In the genomic region with DNA sequence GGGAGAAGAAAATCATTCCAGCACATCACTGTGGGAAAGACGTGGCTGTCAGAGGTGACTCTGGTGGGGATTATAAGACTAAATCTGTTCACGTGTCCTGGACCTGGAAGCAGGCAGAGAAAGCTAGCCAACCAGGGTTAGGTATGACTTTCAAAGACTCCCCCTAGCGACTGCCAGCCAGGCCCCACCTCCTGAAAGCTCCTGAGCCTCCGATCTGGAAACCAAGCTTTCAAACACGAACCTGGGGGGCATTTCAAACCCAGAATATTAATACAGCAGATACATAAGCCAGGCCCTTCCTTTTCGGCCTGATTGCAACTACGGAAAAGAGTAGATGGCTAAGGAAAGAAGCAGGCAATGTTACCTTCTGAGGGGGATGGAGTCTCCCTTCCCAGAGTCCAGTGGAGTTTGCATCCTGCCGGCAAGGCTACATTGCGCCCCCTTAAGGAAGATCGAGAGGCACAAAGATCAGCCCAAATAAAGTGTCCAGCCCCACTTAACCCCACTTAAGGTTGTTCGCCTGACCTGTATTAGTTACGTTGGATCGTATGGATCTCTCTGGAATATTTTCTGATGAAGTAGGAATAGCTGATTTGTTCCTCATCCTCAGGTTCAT, we compare ENCODE assay signal across 9 mouse cellular contexts.
DNase-seq lines count a peak whose midpoint lies in the region; ATAC-seq and TF ChIP-seq lines count a peak whose summit lies in the region.
"Had no signal": no experiment of that assay in that cellular context is flagged by ENCODE, and none has a peak within 500 bp of the region (broad histone marks: within the 10 kb centered on the region; RNA-seq: fewer than 3 reads in every experiment).

No protein-coding gene starts in this region.

- H3K4me3 ChIP-seq in heart, postnatal 0 days (ENCODE audit: low read depth, low read length) = no peak overlapping the region
- H3K4me3 ChIP-seq in neural tube, embryonic 11.5 days (ENCODE audit: low read depth, low read length) = no peak overlapping the region
- no peak overlapping the region for H3K4me3 ChIP-seq in limb, embryonic 11.5 days (ENCODE audit: low read depth, low read length)

- no peak overlapping the region for H3K9ac ChIP-seq in heart, postnatal 0 days (replicated peaks; ENCODE audit: low read depth, low read length)
- H3K9ac ChIP-seq in neural tube, embryonic 11.5 days (ENCODE audit: low read length) = no peak overlapping the region
- no peak overlapping the region for H3K9ac ChIP-seq in limb, embryonic 11.5 days (ENCODE audit: low read length)

- peaks cover 88% of the 10 kb centered on the region for H3K36me3 ChIP-seq in heart, postnatal 0 days (replicated peaks; ENCODE audit: control insufficient read depth, insufficient read depth, low read length)
- no peaks in the 10 kb centered on the region for H3K36me3 ChIP-seq in neural tube, embryonic 11.5 days (ENCODE audit: control insufficient read depth, insufficient read depth, low read length)
- H3K36me3 ChIP-seq in limb, embryonic 11.5 days (ENCODE audit: control insufficient read depth, insufficient read depth, low read length) = no peaks in the 10 kb centered on the region

- TF ChIP-seq CTCF in heart, postnatal 0 days (IDR thresholded peaks at IDR 0.05; ENCODE audit: low read depth) = 0 out of 2 replicates have a peak, but pooled peaks have one; percentile 15

- H3K9me3 ChIP-seq in heart, postnatal 0 days (replicated peaks; ENCODE audit: control insufficient read depth, low read length) = no peaks in the 10 kb centered on the region
- H3K9me3 ChIP-seq in neural tube, embryonic 11.5 days (ENCODE audit: control insufficient read depth, low read length) = no peaks in the 10 kb centered on the region
- H3K9me3 ChIP-seq in limb, embryonic 11.5 days (ENCODE audit: control insufficient read depth, low read length) = no peaks in the 10 kb centered on the region

- no peaks in the 10 kb centered on the region for H3K4me1 ChIP-seq in heart, postnatal 0 days (ENCODE audit: control insufficient read depth, insufficient read depth)
- no peaks in the 10 kb centered on the region for H3K4me1 ChIP-seq in neural tube, embryonic 11.5 days (ENCODE audit: control insufficient read depth, insufficient read depth, low read length)
- 0 out of 2 replicates have a peak, but pooled peaks cover 3% of the 10 kb centered on the region for H3K4me1 ChIP-seq in limb, embryonic 11.5 days (ENCODE audit: control insufficient read depth, insufficient read depth, low read length)

- no peaks in the 10 kb centered on the region for H3K27me3 ChIP-seq in heart, postnatal 0 days (ENCODE audit: control insufficient read depth, insufficient read depth, low read length)
- no peaks in the 10 kb centered on the region for H3K27me3 ChIP-seq in neural tube, embryonic 11.5 days (ENCODE audit: control insufficient read depth, insufficient read depth, low read length)
- H3K27me3 ChIP-seq in limb, embryonic 11.5 days (ENCODE audit: control insufficient read depth, insufficient read depth, low read length) = no peaks in the 10 kb centered on the region

- H3K27ac ChIP-seq in heart, postnatal 0 days (ENCODE audit: low read depth) = no peak overlapping the region
- H3K27ac ChIP-seq in neural tube, embryonic 11.5 days (ENCODE audit: low read depth, low read length) = no peak overlapping the region
- no peak overlapping the region for H3K27ac ChIP-seq in limb, embryonic 11.5 days (replicated peaks; ENCODE audit: low read depth, low read length)

- ATAC-seq in heart, postnatal 0 days (ENCODE audit: insufficient read depth, low read depth) = no peak
- ATAC-seq in neural tube, embryonic 11.5 days (ENCODE audit: insufficient read depth, low FRiP score, low TSS enrichment) = no peak
- ATAC-seq in limb, embryonic 11.5 days (ENCODE audit: insufficient number of reproducible peaks, low FRiP score, low TSS enrichment, low read depth) = no peak

- TF ChIP-seq EP300 in heart, postnatal 0 days (IDR thresholded peaks at IDR 0.05; ENCODE audit: low read depth) = no peak

- DNase-seq in heart, postnatal 0 days (ENCODE audit: low spot score) = no peak
- no peak for DNase-seq in heart, postnatal 14 days
- DNase-seq in neural tube, embryonic 11.5 days (ENCODE audit: low spot score) = peak; percentile 39
- DNase-seq in neural tube, embryonic 10.5 days (ENCODE audit: extremely low spot score, low spot score) = no peak
- DNase-seq in limb, embryonic 11.5 days (ENCODE audit: low spot score) = peak; percentile 54
- DNase-seq in thymus, postnatal 36 days = no peak
- no peak for DNase-seq in testis, postnatal 10 days (ENCODE audit: low spot score)
- DNase-seq in cerebellum, adult 11 months = no peak
- DNase-seq: heart, postnatal 36 days had no signal

- 44% methylated on average over 13 of the region's 13 CpGs for WGBS in heart, postnatal 0 days
- 30% methylated on average over 13 of the region's 13 CpGs for WGBS in neural tube, embryonic 11.5 days
- 26% methylated on average over 13 of the region's 13 CpGs for WGBS in limb, embryonic 11.5 days

- intact Hi-C loops in heart, postnatal 14 days (cut with DNase I) = no loop called here

- no peak overlapping the region for H3K4me2 ChIP-seq in heart, postnatal 0 days (ENCODE audit: low read depth, low read length)
- H3K4me2 ChIP-seq in neural tube, embryonic 11.5 days (ENCODE audit: low read depth) = no peak overlapping the region
- H3K4me2 ChIP-seq in limb, embryonic 11.5 days (ENCODE audit: low read depth, severe bottlenecking) = no peak overlapping the region

Comparison
In these comparisons a context has a peak if more than half of its experiments do, and no peak if none do; other contexts are left out.
1. DNase-seq: peak in neural tube, embryonic 11.5 days (single experiment) and limb, embryonic 11.5 days (single experiment); none in heart, postnatal 0 days (single experiment), heart, postnatal 14 days (0 of 2), neural tube, embryonic 10.5 days (single experiment), thymus, postnatal 36 days (0 of 2), testis, postnatal 10 days (single experiment) and cerebellum, adult 11 months (single experiment).